Mouse (Mus musculus): ENCODE data around the gene Zdhhc13. TPM values are rescaled to one million over a fixed set of nuclear protein-coding genes. Genes with fewer than 3 reads are reported as not detected.

Zdhhc13 gene
- polyA plus RNA-seq, 1 experiment from 2014 or later = 41.5 TPM

GRCm38 (mm10) chr7:48851529-48852104 lies 62.8 kb downstream of the Zdhhc13 start:
- Histone ChIP-seq H3K9me3 (no peaks in the 10 kb centered on the region), H3K27me3 (replicated peaks) (no peaks in the 10 kb centered on the region), H3K36me3 (no peaks in the 10 kb centered on the region), H3K4me1 (replicated peaks) (no peaks in the 10 kb centered on the region), H3K27ac (no peak overlapping the region), H3K9ac (no peak overlapping the region), H3K4me2 (replicated peaks) (no peak overlapping the region), H3K4me3 (replicated peaks) (no peak overlapping the region)
- 86% methylated on average over 6 of the region's 6 CpGs for WGBS
- no peak for ATAC-seq

- ATAC-seq = no peak
- WGBS = 81% methylated on average over 13 of the region's 13 CpGs
- no peaks in the 10 kb centered on the region for H3K36me3 ChIP-seq
- H3K9ac ChIP-seq = no peak overlapping the region
- H3K4me1 ChIP-seq (replicated peaks) = no peaks in the 10 kb centered on the region
- H3K4me2 ChIP-seq (replicated peaks) = no peak overlapping the region
- no peaks in the 10 kb centered on the region for H3K9me3 ChIP-seq
- no peaks in the 10 kb centered on the region for H3K27me3 ChIP-seq (replicated peaks)
- H3K4me3 ChIP-seq (replicated peaks) = no peak overlapping the region
- no peak overlapping the region for H3K27ac ChIP-seq
Measured at GRCm38 (mm10) chr7:48853496-48853895, 64.7 kb downstream of the Zdhhc13 start.

- no peak overlapping the region for H3K4me3 ChIP-seq (replicated peaks)
- no peaks in the 10 kb centered on the region for H3K9me3 ChIP-seq
- H3K27ac ChIP-seq = no peak overlapping the region
- H3K9ac ChIP-seq = no peak overlapping the region
- WGBS = 96% methylated on average over 3 of the region's 3 CpGs
- no peaks in the 10 kb centered on the region for H3K4me1 ChIP-seq (replicated peaks)
- no peaks in the 10 kb centered on the region for H3K36me3 ChIP-seq
- H3K4me2 ChIP-seq (replicated peaks) = no peak overlapping the region
- ATAC-seq = no peak
- H3K27me3 ChIP-seq (replicated peaks) = no peaks in the 10 kb centered on the region
Measured at GRCm38 (mm10) chr7:48855461-48855860, 66.7 kb downstream of the Zdhhc13 start.

- Histone ChIP-seq H3K27me3 (replicated peaks) (no peaks in the 10 kb centered on the region), H3K4me2 (replicated peaks) (no peak overlapping the region), H3K9me3 (no peaks in the 10 kb centered on the region), H3K36me3 (no peaks in the 10 kb centered on the region), H3K9ac (no peak overlapping the region), H3K27ac (no peak overlapping the region), H3K4me3 (replicated peaks) (no peak overlapping the region), H3K4me1 (replicated peaks) (no peaks in the 10 kb centered on the region)
- no peak for ATAC-seq
- WGBS = 43% methylated on average over 1 of the region's 1 CpGs
Measured at GRCm38 (mm10) chr7:48858257-48858656, 69.5 kb downstream of the Zdhhc13 start.

GRCm38 (mm10) chr7:48859362-48859761 lies 70.6 kb downstream of the Zdhhc13 start:
- Histone ChIP-seq H3K36me3 (no peaks in the 10 kb centered on the region), H3K9ac (no peak overlapping the region), H3K9me3 (no peaks in the 10 kb centered on the region), H3K4me1 (replicated peaks) (no peaks in the 10 kb centered on the region), H3K4me2 (replicated peaks) (no peak overlapping the region), H3K27me3 (replicated peaks) (no peaks in the 10 kb centered on the region), H3K27ac (no peak overlapping the region), H3K4me3 (replicated peaks) (no peak overlapping the region)
- 78% methylated on average over 4 of the region's 4 CpGs for WGBS
- no peak for ATAC-seq

- peaks cover 3% of the 10 kb centered on the region; the same call in 1 of the 2 replicates for H3K36me3 ChIP-seq
- no peak overlapping the region for H3K4me2 ChIP-seq (replicated peaks)
- H3K9me3 ChIP-seq = no peaks in the 10 kb centered on the region
- WGBS = 41% methylated on average over 1 of the region's 1 CpGs
- no peak for ATAC-seq
- no peaks in the 10 kb centered on the region for H3K4me1 ChIP-seq (replicated peaks)
- H3K9ac ChIP-seq = no peak overlapping the region
- H3K4me3 ChIP-seq (replicated peaks) = no peak overlapping the region
- no peak overlapping the region for H3K27ac ChIP-seq
- no peaks in the 10 kb centered on the region for H3K27me3 ChIP-seq (replicated peaks)
Measured at GRCm38 (mm10) chr7:48860948-48861347, 72.1 kb downstream of the Zdhhc13 start.

- Histone ChIP-seq H3K36me3 (peaks cover 6% of the 10 kb centered on the region; the same call in 1 of the 2 replicates), H3K4me3 (replicated peaks) (no peak overlapping the region), H3K9ac (no peak overlapping the region), H3K4me1 (replicated peaks) (no peaks in the 10 kb centered on the region), H3K4me2 (replicated peaks) (no peak overlapping the region), H3K27ac (no peak overlapping the region), H3K9me3 (no peaks in the 10 kb centered on the region), H3K27me3 (replicated peaks) (no peaks in the 10 kb centered on the region)
- no peak for ATAC-seq
- WGBS = 91% methylated on average over 4 of the region's 4 CpGs
Measured at GRCm38 (mm10) chr7:48861796-48862195, 73.0 kb downstream of the Zdhhc13 start.

- no peak overlapping the region for H3K9ac ChIP-seq
- no peaks in the 10 kb centered on the region for H3K4me1 ChIP-seq (replicated peaks)
Measured at GRCm38 (mm10) chr7:48864199-48864598, 75.4 kb downstream of the Zdhhc13 start.

GRCm38 (mm10) chr7:48864671-48865458 lies 76.1 kb downstream of the Zdhhc13 start:
- Histone ChIP-seq H3K9me3 (no peaks in the 10 kb centered on the region), H3K4me3 (replicated peaks) (no peak overlapping the region), H3K27me3 (replicated peaks) (no peaks in the 10 kb centered on the region), H3K4me2 (replicated peaks) (no peak overlapping the region), H3K9ac (no peak overlapping the region), H3K27ac (no peak overlapping the region), H3K36me3 (peaks cover 28% of the 10 kb centered on the region), H3K4me1 (replicated peaks) (no peaks in the 10 kb centered on the region)
- 89% methylated on average over 9 of the region's 9 CpGs for WGBS
- ATAC-seq = no peak

More at GRCm38 (mm10) chr7:48864199-48864598, 75.4 kb downstream of the Zdhhc13 start:
- Histone ChIP-seq H3K27ac (no peak overlapping the region), H3K9me3 (no peaks in the 10 kb centered on the region), H3K4me3 (replicated peaks) (no peak overlapping the region), H3K27me3 (replicated peaks) (no peaks in the 10 kb centered on the region), H3K4me2 (replicated peaks) (no peak overlapping the region), H3K36me3 (peaks cover 22% of the 10 kb centered on the region)
- ATAC-seq = no peak

- no peaks in the 10 kb centered on the region for H3K4me1 ChIP-seq (replicated peaks)
- ATAC-seq = no peak
- no peak overlapping the region for H3K4me3 ChIP-seq (replicated peaks)
- no peaks in the 10 kb centered on the region for H3K9me3 ChIP-seq
- no peak overlapping the region for H3K9ac ChIP-seq
- no peak overlapping the region for H3K4me2 ChIP-seq (replicated peaks)
- no peak overlapping the region for H3K27ac ChIP-seq
- H3K36me3 ChIP-seq = peaks cover 51% of the 10 kb centered on the region
- 92% methylated on average over 18 of the region's 18 CpGs for WGBS
- H3K27me3 ChIP-seq (replicated peaks) = no peaks in the 10 kb centered on the region
Measured at GRCm38 (mm10) chr7:48867576-48867975, 78.8 kb downstream of the Zdhhc13 start.

- ATAC-seq = no peak
- no peak overlapping the region for H3K4me2 ChIP-seq (replicated peaks)
- H3K27me3 ChIP-seq (replicated peaks) = no peaks in the 10 kb centered on the region
- H3K4me3 ChIP-seq (replicated peaks) = no peak overlapping the region
- no peaks in the 10 kb centered on the region for H3K9me3 ChIP-seq
- no peaks in the 10 kb centered on the region for H3K4me1 ChIP-seq (replicated peaks)
- peaks cover 72% of the 10 kb centered on the region for H3K36me3 ChIP-seq
- H3K9ac ChIP-seq = no peak overlapping the region
- 85% methylated on average over 6 of the region's 6 CpGs for WGBS
- no peak overlapping the region for H3K27ac ChIP-seq
Measured at GRCm38 (mm10) chr7:48870144-48870543, 81.3 kb downstream of the Zdhhc13 start.

GRCm38 (mm10) chr7:48870579-48871180 lies 81.9 kb downstream of the Zdhhc13 start:
- H3K9me3 ChIP-seq = no peaks in the 10 kb centered on the region
- H3K27me3 ChIP-seq (replicated peaks) = no peaks in the 10 kb centered on the region
- H3K9ac ChIP-seq = no peak overlapping the region
- no peak overlapping the region for H3K27ac ChIP-seq
- peaks cover 74% of the 10 kb centered on the region for H3K36me3 ChIP-seq
- no peak overlapping the region for H3K4me2 ChIP-seq (replicated peaks)
- no peaks in the 10 kb centered on the region for H3K4me1 ChIP-seq (replicated peaks)
- no peak overlapping the region for H3K4me3 ChIP-seq (replicated peaks)
- no peak for ATAC-seq
- WGBS = 95% methylated on average over 21 of the region's 21 CpGs

Measured in intestine, embryonic 15.5 days (tissue).